Mouse (Mus musculus) embryo, embryonic 11 days (tissue): Measurements from ENCODE around the gene Naa38.
A peak's percentile ranks its signal among the peaks of the same experiment; 100 is the strongest.

ENCODE experiments used
- DNase-seq: peaks from one replicate; pipeline ENCODE4 v3.0.0-alpha.2; 2015

Naa38 gene

DNA sequence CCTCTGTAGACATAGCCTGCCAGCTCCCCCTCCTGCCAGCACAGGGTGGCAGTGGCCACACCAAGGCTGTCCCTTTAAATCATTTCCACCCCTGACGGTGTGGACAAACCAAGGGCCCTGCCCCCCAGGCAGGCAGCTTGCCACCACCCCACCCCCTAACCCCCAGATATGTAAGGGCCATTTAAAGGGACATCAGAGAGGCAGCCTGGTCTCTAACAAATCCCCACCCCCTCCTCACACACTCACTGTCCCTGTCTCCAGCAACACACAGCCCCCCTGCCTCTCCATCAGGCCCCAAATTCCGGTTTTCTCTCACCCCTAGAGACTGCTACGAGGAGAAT, 20.0 kb downstream of the Naa38 start:
- DNase-seq: peak; percentile 74

DNA sequence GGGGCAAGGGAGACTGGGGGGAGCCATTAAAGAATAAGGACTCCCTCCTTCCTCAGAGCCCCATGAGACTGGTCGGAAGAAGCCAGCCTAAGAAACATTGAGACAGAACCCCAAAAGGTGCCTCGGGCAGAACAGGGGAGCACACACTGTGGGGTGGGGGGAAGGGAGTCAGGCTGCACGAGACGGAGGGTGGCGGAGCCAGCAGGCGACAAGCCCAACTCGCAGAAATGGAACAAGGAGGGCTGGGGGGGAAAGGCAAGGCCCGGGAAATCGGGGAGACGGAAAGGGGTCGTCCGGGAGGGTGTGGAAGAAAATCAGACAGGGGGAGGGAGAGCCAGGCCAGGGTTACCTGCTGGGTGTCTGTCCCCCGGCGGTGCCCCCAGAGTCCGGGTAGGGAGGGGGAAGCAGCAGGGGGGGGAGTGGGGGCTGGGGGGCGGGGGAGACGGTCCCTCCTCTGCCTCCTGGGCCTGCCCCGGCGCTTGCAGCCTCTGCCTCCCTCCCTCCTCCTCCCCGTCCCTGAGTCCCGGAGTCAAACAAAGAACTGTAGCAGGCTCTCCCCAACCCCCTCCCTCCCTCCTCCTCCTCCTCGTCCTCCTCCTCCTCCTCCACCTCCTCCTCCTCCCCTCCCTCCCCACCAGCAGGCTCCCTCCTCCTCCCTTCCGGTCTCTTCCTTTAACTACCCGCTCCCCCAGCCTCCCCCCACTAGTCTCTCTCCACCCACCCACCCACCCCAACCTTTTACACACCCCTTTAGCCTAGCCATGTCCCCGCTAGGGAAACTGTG, 20.6 kb downstream of the Naa38 start:
- peak; percentile 89 for DNase-seq

DNA sequence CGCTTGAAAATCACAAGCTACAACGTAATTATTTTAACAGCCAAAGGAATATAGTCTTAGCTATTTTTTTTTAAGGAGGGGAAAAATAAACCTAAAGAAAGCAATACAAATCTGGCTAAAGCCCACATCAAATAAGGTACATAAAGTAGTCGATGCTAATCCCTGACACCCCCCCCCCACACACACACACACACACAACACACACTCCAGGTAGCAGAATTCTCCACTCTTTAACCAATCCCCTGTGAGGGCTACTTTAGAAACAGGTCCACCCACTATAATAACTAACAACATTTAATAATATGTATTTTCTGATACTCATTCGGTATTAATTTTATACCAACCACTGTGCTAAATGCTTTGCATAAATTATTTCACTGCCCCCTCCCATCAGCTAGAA, 21.2 kb downstream of the Naa38 start:
- DNase-seq: no peak

DNA sequence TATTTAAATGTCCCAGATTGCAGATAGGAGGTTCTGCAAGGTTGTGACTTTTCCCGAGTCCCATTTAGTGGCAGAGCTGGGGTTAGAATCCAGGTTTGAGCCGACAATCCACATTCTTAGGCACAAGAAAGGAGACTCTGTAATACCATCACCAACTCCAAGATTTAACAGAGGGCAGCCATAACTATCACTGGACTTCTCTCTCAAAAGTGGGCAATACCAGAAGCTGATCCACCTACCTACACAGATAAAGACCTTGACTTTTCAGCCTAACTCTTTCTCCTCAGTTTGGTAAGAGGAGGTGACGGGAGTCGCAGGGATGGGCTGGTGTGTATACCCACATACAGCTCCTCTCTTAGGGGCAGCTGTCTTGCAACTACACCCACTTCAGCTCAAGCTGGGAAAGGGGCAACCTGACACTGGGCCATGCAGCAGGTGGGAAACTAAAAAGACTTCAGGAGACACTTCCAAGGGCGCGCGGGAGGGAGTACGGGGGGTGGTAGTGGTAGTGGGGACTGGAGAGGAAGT, 21.7 kb downstream of the Naa38 start:
- no peak for DNase-seq

DNA sequence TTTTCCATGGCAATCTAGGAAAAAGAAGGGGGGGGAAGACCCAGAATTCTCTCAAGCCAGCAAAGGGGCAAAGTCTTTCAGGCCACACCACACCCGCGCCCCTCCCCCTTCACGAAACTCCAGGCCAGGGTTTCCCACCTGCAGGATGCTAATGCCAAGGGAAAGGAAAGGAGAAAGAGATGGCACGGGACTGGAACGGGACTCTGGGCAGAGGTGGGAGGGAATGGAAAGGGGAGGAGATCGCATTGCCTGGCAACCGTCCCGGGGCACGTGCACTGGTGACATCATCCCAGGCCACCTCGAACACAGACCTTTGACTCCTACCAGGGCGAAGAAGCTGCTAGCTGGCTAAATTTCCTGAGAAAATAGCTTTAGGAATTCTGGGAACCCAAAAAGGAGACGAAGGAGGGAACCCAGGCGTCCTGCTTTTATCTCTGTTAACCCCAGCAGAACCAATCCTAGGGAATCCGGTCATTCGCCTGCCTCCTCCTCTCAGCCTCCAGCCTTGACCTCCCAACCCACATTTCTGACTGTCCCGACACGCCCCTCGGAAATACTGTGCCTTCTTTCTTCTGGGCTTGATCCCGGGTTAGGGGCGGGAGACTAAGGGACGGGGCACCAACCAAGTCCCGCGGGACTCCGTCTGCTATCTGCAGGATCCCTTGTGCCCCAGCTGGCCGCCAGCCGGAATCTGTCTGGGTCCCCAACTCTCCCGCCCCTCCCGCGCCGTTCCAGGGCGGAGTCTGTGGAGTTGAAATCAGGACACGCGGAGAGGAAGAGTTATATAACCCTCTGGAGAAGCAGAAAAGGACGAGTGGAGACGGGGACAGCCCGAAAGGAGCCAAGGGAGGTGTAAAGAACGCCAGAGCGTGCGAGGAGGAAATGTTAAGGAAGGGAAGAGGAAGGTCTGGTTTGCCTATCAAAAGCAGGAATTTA, 22.4 kb downstream of the Naa38 start:
- DNase-seq: peak; percentile 95

DNA sequence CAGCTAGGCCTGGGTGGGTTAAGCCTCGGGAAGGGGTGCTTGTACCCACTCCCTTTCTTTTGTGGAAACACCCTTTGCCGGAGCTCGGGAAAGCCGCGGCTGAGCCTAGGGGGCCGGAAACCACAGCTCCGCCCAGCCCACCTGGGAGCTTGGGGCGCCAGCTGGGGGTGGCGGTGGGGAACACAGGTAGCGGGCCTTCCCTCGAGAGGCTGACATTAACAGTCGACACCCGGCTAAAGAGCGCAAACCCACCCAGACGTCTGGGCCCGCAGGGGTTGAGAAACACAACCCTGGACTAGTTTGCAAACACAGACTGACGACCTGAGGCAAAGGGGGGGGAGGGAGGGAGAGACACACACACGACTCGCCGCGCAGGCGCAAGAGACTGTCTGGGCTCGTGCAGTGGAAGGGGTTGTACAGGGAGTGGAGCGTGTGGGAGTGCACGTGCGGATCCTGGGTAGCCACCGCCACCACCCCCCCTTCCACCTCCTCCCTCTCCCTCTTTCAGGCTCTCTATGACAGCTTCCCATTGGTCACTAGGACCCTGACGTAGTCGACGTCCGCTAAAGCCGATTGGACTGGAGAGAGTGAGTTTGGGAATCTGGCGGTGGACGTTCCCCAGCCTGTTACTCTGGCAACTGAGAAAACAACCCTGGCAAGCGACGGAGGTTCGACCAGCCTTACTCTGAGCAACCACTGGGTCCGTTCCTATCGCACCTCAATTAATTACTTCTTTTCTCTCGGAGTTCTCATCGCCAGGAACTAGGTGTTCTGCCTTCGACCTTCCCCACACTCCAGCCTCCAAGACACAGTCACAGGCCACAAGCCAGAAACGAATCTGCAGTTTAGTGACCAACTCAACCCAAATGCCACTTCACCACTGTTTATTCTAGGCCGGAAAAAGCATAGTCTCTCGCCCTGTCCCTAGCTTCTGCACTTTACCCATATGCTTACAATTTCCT, 23.5 kb downstream of the Naa38 start:
- DNase-seq: peak; percentile 98

DNA sequence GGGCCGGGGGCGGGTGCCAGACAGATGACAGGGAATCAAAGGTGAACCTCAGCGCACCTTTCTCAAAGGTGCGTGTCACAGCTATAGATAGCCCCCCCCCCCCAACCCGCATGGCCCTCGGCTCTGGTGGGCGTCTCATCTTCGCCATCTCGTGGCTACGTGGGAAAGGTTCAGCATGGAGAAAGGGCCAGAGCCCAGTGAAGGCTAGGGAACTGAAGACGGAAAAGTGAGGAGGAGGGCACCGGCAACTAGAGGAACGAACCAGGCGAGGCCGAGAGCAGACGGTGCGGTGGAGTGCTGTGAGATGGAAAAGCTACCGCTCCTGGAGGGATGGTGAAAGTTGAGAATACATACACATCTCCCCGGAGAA, 24.1 kb downstream of the Naa38 start:
- no peak for DNase-seq

DNA sequence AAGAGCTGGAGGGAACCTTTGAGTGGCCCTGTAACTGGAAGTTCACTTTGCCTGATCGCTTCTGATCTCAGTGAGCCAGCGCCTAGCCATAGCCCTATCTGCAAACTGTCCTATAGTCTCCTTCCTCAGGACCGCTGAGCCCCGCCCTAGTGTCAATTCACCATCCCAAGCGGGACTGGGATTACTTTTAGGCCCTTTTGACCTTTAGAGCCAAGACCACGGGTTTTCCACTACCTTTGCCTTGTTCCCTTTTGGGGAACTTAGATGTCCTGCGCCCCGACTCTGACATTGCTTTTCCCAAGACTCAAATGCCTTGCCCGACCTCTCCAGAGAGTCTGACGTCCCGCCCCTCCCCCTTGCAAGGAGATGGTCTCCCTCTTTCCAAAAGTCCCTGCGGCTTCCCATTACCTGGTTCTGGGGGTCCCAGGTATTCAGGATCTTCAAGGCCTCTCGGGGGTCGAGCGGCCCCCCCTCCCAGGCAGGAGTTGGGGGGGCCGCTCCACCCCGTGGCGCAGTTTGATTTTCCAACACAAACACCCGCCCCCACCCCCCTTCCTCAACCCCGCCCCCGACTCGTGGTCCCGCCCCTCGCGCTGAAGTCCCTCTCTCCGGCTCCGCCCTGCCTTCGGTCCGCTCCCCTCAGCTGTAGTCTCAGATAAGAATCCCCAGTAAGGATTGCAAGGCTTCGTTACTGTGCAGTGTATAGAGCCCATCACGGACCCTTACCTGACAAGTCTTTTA, 24.7 kb downstream of the Naa38 start:
- DNase-seq: peak; percentile 78

DNA sequence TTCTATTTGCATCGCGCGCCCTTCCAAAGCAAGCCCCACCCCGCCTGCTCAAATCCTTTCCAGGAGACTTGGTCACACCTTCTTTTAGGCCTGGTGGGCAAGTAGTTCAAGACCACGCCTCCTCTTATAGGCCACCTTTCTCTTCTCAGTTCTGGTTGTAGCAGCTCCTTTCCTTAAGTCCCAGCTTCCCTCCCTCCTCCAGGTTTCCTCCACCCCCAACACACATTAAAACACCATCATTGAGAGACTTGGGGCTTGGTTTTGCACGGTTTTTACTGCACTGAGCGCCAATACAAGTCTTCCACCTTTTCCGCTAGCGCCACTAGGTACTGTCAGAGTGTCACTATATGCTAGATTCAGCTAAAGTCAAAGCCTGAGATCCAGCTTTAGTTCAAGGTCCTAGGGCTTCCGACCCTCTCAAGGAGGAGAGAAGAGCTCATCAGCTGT, 25.3 kb downstream of the Naa38 start:
- DNase-seq: no peak

DNA sequence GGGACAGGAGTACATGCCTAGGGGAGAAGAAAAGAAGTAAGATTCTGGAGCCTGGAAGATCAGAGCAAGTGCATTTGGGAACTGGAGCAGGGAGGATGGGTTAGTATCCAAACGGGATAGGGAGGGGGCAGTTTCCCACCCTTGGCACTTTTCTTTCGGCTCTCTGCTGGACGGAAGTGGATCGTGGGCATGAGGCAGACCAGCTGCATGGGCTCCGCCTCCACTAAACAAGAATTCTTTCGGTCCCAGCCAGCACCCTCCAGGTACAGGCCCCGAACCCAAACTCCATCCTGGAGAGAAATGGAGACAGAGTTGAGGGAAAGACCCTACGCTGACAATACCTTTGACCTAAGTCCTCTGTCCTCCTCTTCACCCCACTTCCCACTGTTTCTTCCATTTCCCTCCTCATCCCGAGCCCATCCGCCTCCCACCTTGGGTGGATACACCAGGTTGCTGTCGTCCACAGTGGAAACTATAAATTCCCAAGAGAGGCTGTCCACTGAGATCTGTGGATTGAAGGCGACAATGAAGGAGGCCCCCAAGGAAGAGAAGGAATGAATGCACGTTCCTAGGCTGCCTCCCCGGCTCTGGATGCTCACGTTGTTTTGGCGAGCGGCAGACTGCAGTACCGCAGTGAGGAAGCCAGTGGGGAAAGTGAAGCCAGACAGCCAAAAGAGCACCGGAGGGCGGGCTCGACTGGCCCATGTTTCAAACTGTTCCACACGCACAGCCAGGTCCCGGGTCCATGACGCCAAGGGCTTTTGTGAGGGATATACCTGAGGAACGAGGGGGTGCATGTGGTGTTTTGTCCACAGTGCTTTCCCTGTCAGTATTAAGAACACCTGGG, 26.1 kb downstream of the Naa38 start:
- DNase-seq: peak; percentile 42

DNA sequence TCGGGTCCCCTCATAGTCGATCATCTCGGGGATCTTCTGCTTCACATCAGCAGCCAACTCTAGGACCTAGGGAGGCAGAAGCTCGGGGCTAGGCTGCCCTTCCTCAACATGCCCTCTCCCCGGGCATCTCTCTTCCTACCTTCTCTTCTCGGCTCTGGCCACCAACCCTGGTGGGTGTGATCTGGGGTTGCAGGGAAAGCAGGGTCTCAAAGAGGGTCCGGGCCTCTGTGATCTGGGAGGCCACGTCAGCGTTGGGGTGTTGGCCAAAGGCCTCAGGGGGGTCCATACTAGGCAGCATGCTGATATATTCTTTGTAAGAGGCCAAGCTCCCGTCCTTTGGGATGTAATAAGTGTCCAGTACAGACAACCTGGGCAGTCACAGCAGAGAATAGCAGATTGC, 27.6 kb downstream of the Naa38 start:
- DNase-seq: no peak

DNA sequence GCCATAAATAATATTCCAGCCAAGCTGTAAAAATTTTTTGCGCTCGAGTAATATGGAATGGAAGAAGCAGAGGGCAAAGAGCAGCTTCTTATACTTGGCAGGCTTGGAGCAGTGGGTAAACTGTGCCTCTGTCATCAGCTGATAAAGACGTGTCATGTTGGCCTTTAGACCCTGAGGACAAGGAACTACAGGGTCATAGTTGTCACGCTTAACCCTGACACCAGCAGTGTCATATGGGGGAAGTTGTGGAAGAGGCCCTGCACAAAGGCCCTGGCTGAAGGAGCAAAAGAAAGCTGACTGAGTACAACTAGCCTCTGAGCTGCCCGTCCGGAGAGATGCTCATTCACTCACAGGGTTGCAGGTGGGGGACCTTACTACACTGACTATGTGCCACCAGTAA, 28.6 kb downstream of the Naa38 start:
- no peak for DNase-seq

DNA sequence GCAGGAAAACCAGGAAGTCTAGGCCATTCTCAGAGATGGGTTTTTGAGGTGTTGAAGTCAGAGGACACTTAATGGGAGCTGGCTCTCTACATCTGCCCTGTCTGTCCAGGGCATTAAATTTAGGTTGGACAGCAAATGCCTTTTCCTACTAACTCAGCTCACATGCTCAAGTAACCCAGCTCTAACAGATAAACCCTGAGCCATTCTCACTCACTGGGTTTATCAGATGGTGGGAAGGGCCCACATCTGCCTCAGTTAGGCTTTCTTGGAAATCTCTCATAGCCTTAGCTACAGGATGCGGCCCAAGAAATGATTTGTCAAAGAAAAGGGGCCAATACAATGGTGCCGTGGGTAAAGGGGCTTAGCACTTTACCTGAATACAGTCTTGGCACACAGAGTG, 31.0 kb downstream of the Naa38 start:
- no peak for DNase-seq

DNA sequence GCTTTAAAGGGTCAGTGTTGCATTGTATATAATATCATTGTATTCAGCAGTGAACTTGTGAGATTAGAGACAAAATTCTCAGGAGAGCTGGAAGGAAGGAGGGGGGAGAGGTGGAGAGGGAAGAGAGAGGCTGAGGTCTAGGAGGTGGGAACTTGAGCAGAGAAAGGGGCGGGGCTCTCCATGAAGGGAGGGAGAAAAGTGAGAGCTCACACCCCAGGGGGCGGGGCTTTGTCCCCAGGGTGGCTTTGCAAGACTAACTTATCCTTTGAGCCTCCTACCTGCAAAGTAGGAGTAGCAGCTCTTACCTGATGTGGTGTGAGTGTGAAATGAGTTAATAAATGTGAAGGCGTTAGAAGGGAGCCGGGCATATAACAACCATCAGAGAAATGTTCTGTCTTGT, 33.5 kb downstream of the Naa38 start:
- DNase-seq: peak; percentile 61

DNA sequence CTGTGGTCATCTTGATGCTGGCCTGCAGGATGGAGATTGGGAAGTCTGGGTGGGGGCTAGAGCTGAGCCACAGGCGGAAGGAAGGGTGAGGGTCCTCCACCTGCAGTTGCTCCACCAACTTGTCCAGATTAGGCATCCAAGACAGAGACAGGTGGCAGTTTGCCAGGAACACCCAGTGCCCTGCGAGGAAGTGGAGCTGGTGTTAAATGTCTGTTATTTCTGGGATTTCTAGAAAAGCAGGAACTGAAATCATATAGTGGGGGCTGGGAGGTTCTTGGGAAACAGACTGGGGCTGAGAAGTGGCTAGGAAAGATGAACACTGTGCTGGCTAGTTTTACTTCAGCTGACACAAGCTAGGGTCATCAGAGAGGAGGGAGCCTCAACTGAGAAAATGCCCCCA, 34.0 kb downstream of the Naa38 start:
- no peak for DNase-seq

DNA sequence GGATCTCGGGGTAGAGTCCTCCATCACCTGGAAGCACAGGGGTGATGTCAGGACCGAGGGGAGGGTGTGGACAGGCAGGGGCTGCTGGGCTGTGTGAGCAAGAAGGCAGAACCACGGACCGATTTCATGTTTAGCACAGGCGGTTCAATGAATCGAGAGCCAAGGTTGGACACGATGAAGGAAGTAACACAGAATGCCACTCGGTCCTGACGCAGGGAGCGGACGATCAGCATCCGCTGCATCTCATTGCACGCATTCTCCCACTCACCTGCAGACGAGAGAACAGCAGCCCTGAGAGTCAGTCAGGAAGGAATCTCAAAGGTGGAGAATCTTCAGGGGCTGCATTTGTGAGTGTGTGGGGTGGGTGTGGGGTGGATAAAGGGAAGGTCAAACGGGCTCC, 35.3 kb downstream of the Naa38 start:
- DNase-seq: no peak

DNA sequence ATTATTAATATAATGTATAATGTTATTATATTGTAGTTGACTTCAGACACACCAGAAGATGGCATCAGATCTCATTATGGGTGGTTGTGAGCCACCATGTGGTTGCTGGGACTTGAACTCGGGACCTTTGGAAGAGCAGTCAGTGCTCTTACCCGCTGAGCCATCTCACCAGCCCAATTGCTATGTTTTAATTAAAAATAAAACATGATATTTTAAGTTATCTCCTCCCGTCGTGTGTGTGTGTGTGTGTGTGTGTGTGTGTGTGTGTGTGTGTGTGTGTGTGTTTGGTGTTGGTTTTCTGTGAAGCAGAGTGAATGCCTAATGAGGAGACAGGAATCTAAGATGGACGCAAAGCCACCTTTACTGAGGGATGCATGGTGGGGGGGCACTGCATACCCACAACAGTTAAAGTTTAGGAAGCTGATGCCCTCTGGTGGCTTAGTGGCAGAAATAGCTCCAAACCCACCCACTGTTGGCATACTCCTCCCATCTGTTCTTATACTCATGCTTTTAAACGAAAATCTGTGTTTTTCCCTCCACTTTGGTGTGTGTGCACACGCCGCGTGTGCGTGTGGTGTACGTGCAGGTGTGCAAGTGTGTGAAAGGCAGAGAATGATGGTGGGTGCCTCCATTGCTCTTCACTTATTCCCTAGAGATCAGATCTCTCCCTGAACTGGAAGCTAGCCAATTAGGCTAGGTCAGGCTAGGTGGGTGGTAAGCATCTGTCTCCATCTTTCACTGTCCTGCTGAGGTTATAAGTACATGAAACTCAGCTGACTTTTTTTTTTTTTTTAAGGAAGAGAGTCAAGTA, 36.7 kb downstream of the Naa38 start:
- peak; percentile 91 for DNase-seq

DNA sequence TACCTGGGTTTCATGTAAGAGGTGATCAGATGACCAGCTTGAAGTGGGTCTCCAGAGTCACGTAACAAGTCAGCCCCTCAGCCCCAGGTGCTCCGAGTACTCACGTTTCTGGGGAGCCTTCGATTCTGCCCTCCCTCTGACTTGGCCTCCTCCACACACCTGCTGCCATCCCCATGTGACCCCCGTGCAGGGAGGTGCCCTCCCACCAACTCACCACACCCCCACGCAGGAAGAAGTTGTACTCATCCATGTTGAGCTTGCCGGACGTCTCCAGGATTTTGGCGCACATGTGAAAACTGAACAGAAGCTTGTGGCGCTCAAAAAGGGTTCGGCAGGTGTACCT, 37.3 kb downstream of the Naa38 start:
- no peak for DNase-seq

DNA sequence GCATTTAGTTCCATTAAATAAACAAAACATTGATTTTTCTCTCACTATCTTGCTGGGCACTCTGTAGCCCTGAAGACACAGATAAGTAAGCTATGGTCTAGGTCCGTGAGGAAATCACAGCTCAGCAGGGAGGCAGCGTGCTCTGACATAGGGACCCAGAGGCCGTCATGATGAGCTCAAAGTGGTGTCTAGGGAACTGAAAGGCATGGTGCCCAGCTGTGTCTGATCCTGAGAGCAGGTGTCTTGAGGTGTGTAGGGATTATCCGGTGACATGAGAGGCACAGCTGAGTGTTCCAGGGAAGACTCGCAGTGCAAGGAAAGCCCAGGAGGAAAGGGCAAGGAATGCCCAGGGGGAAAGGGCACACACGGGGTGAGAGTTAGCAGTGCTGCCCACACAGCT, 37.9 kb downstream of the Naa38 start:
- no peak for DNase-seq

DNA sequence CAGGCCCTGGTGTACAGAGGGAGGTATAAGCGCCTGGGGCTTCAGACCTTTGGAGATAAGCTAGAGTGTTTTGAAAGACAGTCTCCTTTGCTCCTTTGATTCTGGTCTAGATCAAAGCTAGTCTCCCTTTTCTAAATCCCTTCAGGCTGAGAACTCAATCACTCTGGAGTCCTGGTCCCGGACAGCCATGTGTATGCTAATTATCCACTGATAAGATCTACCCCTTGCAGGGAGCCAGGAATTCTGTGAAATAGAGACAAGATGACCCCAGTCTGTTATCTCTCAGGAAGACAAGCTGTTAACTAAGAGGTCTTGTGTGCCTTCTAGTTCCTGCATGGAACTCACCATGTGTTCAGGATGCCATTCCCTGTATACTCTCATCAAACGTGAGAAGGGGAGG, 42.0 kb downstream of the Naa38 start:
- DNase-seq: no peak
